Mouse (Mus musculus) liver, adult 2 months (tissue): ENCODE measurements around the gene Psmb9.

ENCODE experiments used
- CTCF ChIP-seq: fragments of 200-500 bp; IDR thresholded peaks from 2 replicates; pipeline ENCODE4 v1.5.1; 2011; ENCODE audit warnings: low read depth, low read length, control low read depth
- POLR2A ChIP-seq: fragments of 200-500 bp; IDR thresholded peaks from 2 replicates; pipeline ENCODE4 v1.6.1; 2011; ENCODE audit warnings: low read length, control low read depth; ENCODE audit not compliant: insufficient read depth; ENCODE audit errors: extremely low read depth

DNA sequence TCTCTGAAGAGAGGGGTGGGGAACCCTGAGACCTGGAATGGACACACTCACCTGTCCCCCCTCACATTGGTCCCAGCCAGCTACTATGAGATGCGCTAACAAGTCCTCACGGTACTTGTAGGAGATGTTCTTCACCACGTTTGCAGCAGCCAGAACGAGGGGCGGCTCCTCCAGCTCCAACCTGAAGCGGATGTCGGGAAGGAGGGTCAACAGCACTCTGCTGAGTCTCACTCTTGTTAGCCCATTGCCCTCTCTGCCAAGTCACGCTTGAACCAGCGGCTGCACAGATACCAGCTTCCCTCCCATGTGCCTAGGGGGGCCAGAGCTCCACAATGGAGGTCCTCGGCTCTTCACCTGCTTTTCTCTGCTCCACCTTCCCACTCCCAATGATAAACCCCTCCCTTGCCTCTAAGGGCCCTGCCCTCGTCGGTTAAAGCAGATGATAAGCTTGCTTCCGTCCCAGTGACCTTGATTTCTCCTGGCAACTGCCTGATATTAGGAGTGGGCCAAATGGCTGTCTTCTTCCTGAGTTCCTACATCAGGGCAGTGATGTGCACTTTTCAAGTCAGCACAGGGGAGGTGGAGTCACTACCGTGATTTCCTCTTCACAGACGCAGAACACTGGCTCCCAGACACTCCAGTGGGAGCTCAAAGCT lies 3.9 kb downstream of the Psmb9 start:
- no peak for TF ChIP-seq CTCF
- no peak for TF ChIP-seq POLR2A
